ENCODE assay signal across 27 mouse cellular contexts in the genomic region with DNA sequence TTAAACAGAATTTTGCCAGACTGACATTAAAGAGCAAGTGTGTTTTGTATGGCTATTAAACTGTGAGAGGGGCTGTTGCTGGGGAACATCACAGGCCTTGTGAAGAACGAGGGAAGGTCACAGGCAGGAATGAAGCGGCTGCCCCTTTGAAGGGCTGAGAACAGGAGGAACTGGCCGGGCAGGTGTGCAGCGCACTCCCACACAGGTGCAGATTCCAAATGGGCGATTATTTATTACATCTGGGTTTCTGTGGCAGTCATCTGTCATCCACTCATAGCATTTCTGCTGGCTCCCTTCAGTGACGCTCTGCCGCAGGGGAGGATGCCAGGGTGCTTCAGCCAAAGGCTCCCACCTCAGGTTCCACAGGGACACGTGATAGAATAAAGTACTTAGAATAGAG.
A peak's percentile ranks its signal among the peaks of the same experiment; 100 is the strongest.
DNase-seq lines count a peak whose midpoint lies in the region; ATAC-seq and TF ChIP-seq lines count a peak whose summit lies in the region.
"Had no signal": no experiment of that assay in that cellular context is flagged by ENCODE, and none has a peak within 500 bp of the region (broad histone marks: within the 10 kb centered on the region; RNA-seq: fewer than 3 reads in every experiment).

No protein-coding gene starts in this region.

- DNase-seq in kidney, postnatal 14 days = peak; percentile 25
- DNase-seq in urinary bladder, postnatal 25 days (ENCODE audit: low spot score) = peak; percentile 17
- DNase-seq in urinary bladder, adult 18-20 months (ENCODE audit: low spot score in 2 of 2) = no peak
- DNase-seq in layer of hippocampus, adult 11-12 months (ENCODE audit: low spot score) = no peak
- DNase-seq in cerebellum, adult 8-10 months = no peak
- DNase-seq: adrenal gland, postnatal 36 days; B cell, adult 2 months; cerebellum, adult 9-11 months; lung, postnatal 4 days; right cerebral cortex, adult 18-20 months; thymus, postnatal 14 days had no signal

- WGBS in kidney, embryonic 15.5 days = 54% methylated on average over 8 of the region's 8 CpGs
- 46% methylated on average over 8 of the region's 8 CpGs for WGBS in intestine, postnatal 0 days

- H3K9me3 ChIP-seq in kidney, embryonic 15.5 days (replicated peaks) = no peaks in the 10 kb centered on the region
- H3K9me3 ChIP-seq in intestine, postnatal 0 days (ENCODE audit: control insufficient read depth) = no peaks in the 10 kb centered on the region
- H3K9me3 ChIP-seq: G1E; hindbrain, embryonic 10.5 days; limb, embryonic 15.5 days; lung, embryonic 15.5 days; neural tube, embryonic 13.5 days had no signal

- no peaks in the 10 kb centered on the region for H3K27me3 ChIP-seq in kidney, embryonic 15.5 days
- no peaks in the 10 kb centered on the region for H3K27me3 ChIP-seq in intestine, postnatal 0 days (replicated peaks; ENCODE audit: control insufficient read depth, insufficient read depth, low read length)
- H3K27me3 ChIP-seq: CH12.LX; forebrain, embryonic 13.5 days; limb, embryonic 15.5 days; lung, embryonic 15.5 days; neural tube, embryonic 13.5 days; Patski had no signal

- no peak overlapping the region for H3K27ac ChIP-seq in kidney, embryonic 15.5 days
- H3K27ac ChIP-seq in intestine, postnatal 0 days (ENCODE audit: low read depth, low read length) = no peak overlapping the region
- H3K27ac ChIP-seq: forebrain, embryonic 13.5 days; hindbrain, embryonic 10.5 days; kidney, postnatal 0 days; limb, embryonic 15.5 days; liver, embryonic 14.5 days; lung, embryonic 15.5 days; neural tube, embryonic 13.5 days had no signal

- no peaks in the 10 kb centered on the region for H3K36me3 ChIP-seq in kidney, embryonic 15.5 days
- no peaks in the 10 kb centered on the region; the same call in 1 of the 2 replicates for H3K36me3 ChIP-seq in intestine, postnatal 0 days (ENCODE audit: control insufficient read depth, insufficient read depth)
- H3K36me3 ChIP-seq: hindbrain, embryonic 10.5 days; limb, embryonic 15.5 days; lung, embryonic 15.5 days; neural tube, embryonic 13.5 days had no signal

- H3K9ac ChIP-seq in kidney, embryonic 15.5 days = no peak overlapping the region
- H3K9ac ChIP-seq in intestine, postnatal 0 days (ENCODE audit: low read depth, low read length) = no peak overlapping the region
- H3K9ac ChIP-seq: forebrain, embryonic 13.5 days; limb, embryonic 15.5 days; liver, embryonic 14.5 days; lung, embryonic 15.5 days; neural tube, embryonic 13.5 days had no signal

- ATAC-seq in kidney, embryonic 15.5 days (replicated peaks; ENCODE audit: low FRiP score) = no peak
- 0 out of 2 replicates have a peak, but pooled peaks have one; percentile 19 for ATAC-seq in intestine, postnatal 0 days
- ATAC-seq: forebrain, embryonic 13.5 days; hindbrain, embryonic 16.5 days; midbrain, embryonic 16.5 days; Patski had no signal

- H3K4me3 ChIP-seq in kidney, embryonic 15.5 days (replicated peaks) = no peak overlapping the region
- H3K4me3 ChIP-seq in intestine, postnatal 0 days (ENCODE audit: low read depth, low read length) = no peak overlapping the region
- H3K4me3 ChIP-seq: forebrain, embryonic 13.5 days; hindbrain, embryonic 10.5 days; limb, embryonic 15.5 days; lung, embryonic 15.5 days; myocyte; neural tube, embryonic 13.5 days had no signal

- TF ChIP-seq CTCF in intestine, postnatal 0 days (IDR thresholded peaks at IDR 0.05; ENCODE audit: low read depth) = no peak

- no peak overlapping the region for H3K4me2 ChIP-seq in kidney, embryonic 15.5 days
- H3K4me2 ChIP-seq in intestine, postnatal 0 days (replicated peaks; ENCODE audit: low read depth) = no peak overlapping the region
- H3K4me2 ChIP-seq: forebrain, embryonic 13.5 days; heart, embryonic 11.5 days; limb, embryonic 15.5 days; lung, embryonic 15.5 days; neural tube, embryonic 13.5 days had no signal

- H3K4me1 ChIP-seq in kidney, embryonic 15.5 days = peaks cover 29% of the 10 kb centered on the region
- no peaks in the 10 kb centered on the region for H3K4me1 ChIP-seq in intestine, postnatal 0 days (replicated peaks; ENCODE audit: control insufficient read depth, insufficient read depth, low read length)
- H3K4me1 ChIP-seq: forebrain, embryonic 13.5 days had no signal

Comparison
In these comparisons a context has a peak if more than half of its experiments do, and no peak if none do; other contexts are left out.
1. DNase-seq: peak in kidney, postnatal 14 days (single experiment) and urinary bladder, postnatal 25 days (single experiment); none in urinary bladder, adult 18-20 months (0 of 2), layer of hippocampus, adult 11-12 months (single experiment) and cerebellum, adult 8-10 months (single experiment).